Mouse (Mus musculus): ENCODE measurements at regions not wholly inside any gene's neighbourhood (a gene's known extent, or its start where the extent isn't known, plus 50 kb on each side); places are given as distances from the start of the nearest gene placed in this dataset.

GRCm38 (mm10) chr17:9894828-9895685 lies 225.5 kb upstream of the Pabpc6 start:
- Histone ChIP-seq H3K9ac (no peak overlapping the region), H3K4me1 (peaks cover 28% of the 10 kb centered on the region), H3K9me3 (no peaks in the 10 kb centered on the region), H3K4me2 (replicated peaks) (peak overlapping the region; percentile 35), H3K4me3 (no peak overlapping the region), H3K36me3 (no peaks in the 10 kb centered on the region), H3K27ac (peak overlapping the region; percentile 69; the same call in 1 of the 2 replicates), H3K27me3 (no peaks in the 10 kb centered on the region)
- ATAC-seq (ENCODE audit: low FRiP score, low read depth) = peak; percentile 65
- WGBS = 51% methylated on average over 19 of the region's 19 CpGs

DNA sequence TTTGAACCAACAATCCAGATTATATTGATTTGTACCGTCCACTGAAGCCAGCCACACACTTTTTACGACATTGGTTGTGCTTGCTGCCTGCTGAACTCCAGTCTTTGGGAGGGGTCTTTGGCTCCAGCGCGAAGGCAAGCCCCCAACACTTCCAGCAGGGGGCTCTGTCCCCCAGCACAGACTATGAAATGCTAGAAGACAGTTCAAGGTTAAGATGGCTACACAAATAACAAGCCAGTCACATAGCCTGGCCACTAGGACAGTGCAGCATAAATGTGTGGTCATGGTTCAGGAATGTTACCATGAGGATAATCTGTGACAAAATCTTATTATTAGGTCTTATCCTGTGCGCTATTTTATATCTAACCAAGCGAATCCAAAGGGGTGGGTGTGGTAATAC lies 224.4 kb upstream of the Pabpc6 start:
- Histone ChIP-seq H3K36me3 (no peaks in the 10 kb centered on the region), H3K9ac (no peak overlapping the region), H3K27me3 (no peaks in the 10 kb centered on the region), H3K4me3 (no peak overlapping the region), H3K9me3 (no peaks in the 10 kb centered on the region), H3K4me2 (replicated peaks) (no peak overlapping the region), H3K27ac (no peak overlapping the region), H3K4me1 (peaks cover 28% of the 10 kb centered on the region)
- ATAC-seq (ENCODE audit: low FRiP score, low read depth) = no peak
- WGBS = 43% methylated on average over 6 of the region's 6 CpGs

DNA sequence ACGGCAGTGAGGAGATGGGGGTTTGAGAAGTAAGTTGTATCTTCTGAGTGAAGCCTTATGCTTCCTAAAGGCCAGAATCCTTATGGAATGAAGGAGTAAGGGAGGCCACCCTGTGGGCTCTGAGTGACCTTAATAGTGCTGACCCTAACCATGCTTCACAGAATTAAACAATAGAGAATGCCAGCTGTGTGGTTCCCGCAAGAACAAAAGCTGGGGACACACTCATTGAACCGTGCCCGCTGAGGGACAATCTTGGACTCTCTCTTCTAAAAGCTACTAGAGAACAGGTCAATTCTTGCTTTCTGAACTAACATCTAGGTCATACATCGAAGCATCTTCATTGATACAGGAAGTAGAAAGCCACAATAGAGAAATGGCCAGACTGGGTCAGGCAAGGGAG lies 223.3 kb upstream of the Pabpc6 start:
- Histone ChIP-seq H3K9ac (no peak overlapping the region), H3K4me3 (no peak overlapping the region), H3K4me2 (replicated peaks) (no peak overlapping the region), H3K27ac (no peak overlapping the region), H3K27me3 (no peaks in the 10 kb centered on the region), H3K9me3 (no peaks in the 10 kb centered on the region), H3K4me1 (peaks cover 28% of the 10 kb centered on the region), H3K36me3 (no peaks in the 10 kb centered on the region)
- 87% methylated on average over 5 of the region's 5 CpGs for WGBS
- no peak for ATAC-seq (ENCODE audit: low FRiP score, low read depth)

GRCm38 (mm10) chr17:9892141-9892540 lies 222.6 kb upstream of the Pabpc6 start:
- 59% methylated on average over 9 of the region's 9 CpGs for WGBS
- H3K36me3 ChIP-seq = no peaks in the 10 kb centered on the region
- H3K27me3 ChIP-seq = no peaks in the 10 kb centered on the region
- peaks cover 28% of the 10 kb centered on the region for H3K4me1 ChIP-seq
- no peak overlapping the region for H3K9ac ChIP-seq
- no peak overlapping the region for H3K4me2 ChIP-seq (replicated peaks)
- no peak overlapping the region for H3K4me3 ChIP-seq
- H3K9me3 ChIP-seq = no peaks in the 10 kb centered on the region
- no peak overlapping the region for H3K27ac ChIP-seq
- no peak for ATAC-seq (ENCODE audit: low FRiP score, low read depth)

GRCm38 (mm10) chr17:9888494-9888893 lies 219.0 kb upstream of the Pabpc6 start:
- 72% methylated on average over 4 of the region's 4 CpGs for WGBS
- no peak for ATAC-seq (ENCODE audit: low FRiP score, low read depth)
- H3K4me1 ChIP-seq = peaks cover 8% of the 10 kb centered on the region

GRCm38 (mm10) chr17:9885110-9885509 lies 215.6 kb upstream of the Pabpc6 start:
- no peak for ATAC-seq (ENCODE audit: low FRiP score, low read depth)
- Histone ChIP-seq H3K9me3 (no peaks in the 10 kb centered on the region), H3K4me2 (replicated peaks) (no peak overlapping the region), H3K4me1 (peaks cover 5% of the 10 kb centered on the region), H3K36me3 (no peaks in the 10 kb centered on the region), H3K27me3 (no peaks in the 10 kb centered on the region), H3K9ac (no peak overlapping the region), H3K27ac (no peak overlapping the region), H3K4me3 (no peak overlapping the region)
- WGBS = 23% methylated on average over 7 of the region's 7 CpGs

More at GRCm38 (mm10) chr17:9888494-9888893, 219.0 kb upstream of the Pabpc6 start:
- no peaks in the 10 kb centered on the region for H3K36me3 ChIP-seq
- no peak overlapping the region for H3K9ac ChIP-seq
- no peak overlapping the region for H3K4me3 ChIP-seq
- H3K27me3 ChIP-seq = no peaks in the 10 kb centered on the region
- no peaks in the 10 kb centered on the region for H3K9me3 ChIP-seq
- H3K27ac ChIP-seq = no peak overlapping the region
- H3K4me2 ChIP-seq (replicated peaks) = no peak overlapping the region

- WGBS = 70% methylated on average over 9 of the region's 9 CpGs
- no peak for ATAC-seq (ENCODE audit: low FRiP score, low read depth)
- no peaks in the 10 kb centered on the region for H3K36me3 ChIP-seq
- H3K4me1 ChIP-seq = peaks cover 5% of the 10 kb centered on the region
- no peaks in the 10 kb centered on the region for H3K27me3 ChIP-seq
- no peak overlapping the region for H3K27ac ChIP-seq
- no peaks in the 10 kb centered on the region for H3K9me3 ChIP-seq
- H3K4me2 ChIP-seq (replicated peaks) = no peak overlapping the region
- H3K4me3 ChIP-seq = no peak overlapping the region
- H3K9ac ChIP-seq = no peak overlapping the region
Measured at GRCm38 (mm10) chr17:9882639-9883226, 213.2 kb upstream of the Pabpc6 start.

DNA sequence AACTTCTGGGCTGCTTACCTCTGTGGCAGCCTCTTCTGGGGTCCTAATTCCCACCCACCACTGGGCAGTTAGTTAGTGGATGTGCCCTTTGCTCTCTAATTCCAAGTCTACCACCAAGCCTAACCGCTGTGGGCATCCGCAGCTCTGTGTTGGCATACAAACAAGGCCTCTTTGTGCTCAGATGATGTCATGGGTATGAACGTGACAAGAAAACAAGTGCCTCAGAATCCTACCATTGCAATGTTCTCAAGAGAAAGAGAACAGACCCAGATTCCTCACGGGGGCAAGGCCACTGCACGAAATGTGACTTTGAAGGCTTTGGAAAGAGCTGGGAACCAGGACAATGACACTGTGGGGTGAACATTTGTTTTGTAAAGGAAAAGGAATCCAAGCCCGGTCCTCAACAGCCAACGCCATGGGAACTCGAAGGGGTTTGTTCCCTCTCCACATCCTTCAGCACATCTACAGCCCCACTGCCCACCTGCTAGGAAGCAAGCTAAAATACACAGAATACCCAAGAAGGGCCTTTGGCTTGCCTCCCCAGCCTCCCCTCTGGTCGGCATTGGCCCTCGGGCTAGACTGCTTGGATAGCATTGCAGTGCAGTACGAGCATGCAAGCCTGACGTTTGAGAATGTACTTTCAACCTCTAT lies 210.2 kb upstream of the Pabpc6 start:
- H3K36me3 ChIP-seq = no peaks in the 10 kb centered on the region
- H3K27ac ChIP-seq = no peak overlapping the region
- no peak overlapping the region for H3K4me3 ChIP-seq
- WGBS = 84% methylated on average over 12 of the region's 12 CpGs
- H3K4me2 ChIP-seq (replicated peaks) = no peak overlapping the region
- no peak for ATAC-seq (ENCODE audit: low FRiP score, low read depth)
- no peaks in the 10 kb centered on the region for H3K9me3 ChIP-seq
- H3K9ac ChIP-seq = no peak overlapping the region
- H3K4me1 ChIP-seq = no peaks in the 10 kb centered on the region
- no peaks in the 10 kb centered on the region for H3K27me3 ChIP-seq

DNA sequence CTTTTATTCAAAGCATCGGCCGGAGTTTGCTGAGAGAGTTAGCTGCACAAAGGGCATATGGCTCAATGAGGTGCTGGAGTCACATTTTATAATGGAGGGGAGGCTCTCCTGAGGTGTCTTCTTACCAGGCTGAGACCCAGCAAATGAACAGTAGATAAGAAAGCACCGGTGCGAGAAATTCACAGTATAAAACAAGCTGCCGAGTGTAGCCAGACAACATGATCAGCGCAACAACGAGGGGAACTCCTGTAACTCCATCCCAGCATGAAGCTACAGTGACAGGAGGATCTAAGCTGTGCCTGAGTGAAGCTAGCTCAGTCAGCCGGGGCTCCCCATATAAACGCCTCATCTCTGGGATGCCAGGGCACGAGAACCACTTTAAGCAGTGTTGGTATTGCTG lies 204.2 kb upstream of the Pabpc6 start:
- H3K4me2 ChIP-seq (replicated peaks) = no peak overlapping the region
- no peak overlapping the region for H3K4me3 ChIP-seq
- 69% methylated on average over 10 of the region's 10 CpGs for WGBS
- no peak overlapping the region for H3K9ac ChIP-seq
- H3K27me3 ChIP-seq = no peaks in the 10 kb centered on the region
- H3K36me3 ChIP-seq = no peaks in the 10 kb centered on the region
- H3K27ac ChIP-seq = no peak overlapping the region
- no peaks in the 10 kb centered on the region for H3K9me3 ChIP-seq
- no peak for ATAC-seq (ENCODE audit: low FRiP score, low read depth)
- H3K4me1 ChIP-seq = no peaks in the 10 kb centered on the region

GRCm38 (mm10) chr17:9870237-9870636 lies 200.7 kb upstream of the Pabpc6 start:
- Histone ChIP-seq H3K27me3 (no peaks in the 10 kb centered on the region), H3K9ac (no peak overlapping the region), H3K4me1 (no peaks in the 10 kb centered on the region), H3K4me3 (no peak overlapping the region), H3K27ac (no peak overlapping the region), H3K36me3 (no peaks in the 10 kb centered on the region), H3K9me3 (no peaks in the 10 kb centered on the region), H3K4me2 (replicated peaks) (no peak overlapping the region)
- 72% methylated on average over 3 of the region's 3 CpGs for WGBS
- ATAC-seq (ENCODE audit: low FRiP score, low read depth) = no peak

- no peak overlapping the region for H3K4me2 ChIP-seq (replicated peaks)
- H3K9ac ChIP-seq = no peak overlapping the region
- no peak overlapping the region for H3K4me3 ChIP-seq
- no peaks in the 10 kb centered on the region for H3K9me3 ChIP-seq
- H3K4me1 ChIP-seq = no peaks in the 10 kb centered on the region
- WGBS = 79% methylated on average over 11 of the region's 11 CpGs
- H3K27ac ChIP-seq = no peak overlapping the region
- no peak for ATAC-seq (ENCODE audit: low FRiP score, low read depth)
- H3K36me3 ChIP-seq = no peaks in the 10 kb centered on the region
- no peaks in the 10 kb centered on the region for H3K27me3 ChIP-seq
Measured at GRCm38 (mm10) chr17:9868747-9869281, 199.3 kb upstream of the Pabpc6 start.

GRCm38 (mm10) chr17:9864254-9864653 lies 194.7 kb upstream of the Pabpc6 start:
- ATAC-seq (ENCODE audit: low FRiP score, low read depth) = no peak
- no peak overlapping the region for H3K27ac ChIP-seq
- no peak overlapping the region for H3K4me2 ChIP-seq (replicated peaks)
- no peaks in the 10 kb centered on the region for H3K4me1 ChIP-seq
- H3K27me3 ChIP-seq = no peaks in the 10 kb centered on the region
- 60% methylated on average over 10 of the region's 10 CpGs for WGBS
- H3K36me3 ChIP-seq = no peaks in the 10 kb centered on the region
- H3K4me3 ChIP-seq = no peak overlapping the region
- H3K9ac ChIP-seq = no peak overlapping the region
- H3K9me3 ChIP-seq = no peaks in the 10 kb centered on the region
